Mouse (Mus musculus): ENCODE measurements around the gene Ddx27. TPM values are rescaled to one million over a fixed set of nuclear protein-coding genes. Genes with fewer than 3 reads are reported as not detected.

Ddx27 gene
- total RNA-seq, 2 experiments from 2014 or later: 12.3 to 13.7 TPM

DNA sequence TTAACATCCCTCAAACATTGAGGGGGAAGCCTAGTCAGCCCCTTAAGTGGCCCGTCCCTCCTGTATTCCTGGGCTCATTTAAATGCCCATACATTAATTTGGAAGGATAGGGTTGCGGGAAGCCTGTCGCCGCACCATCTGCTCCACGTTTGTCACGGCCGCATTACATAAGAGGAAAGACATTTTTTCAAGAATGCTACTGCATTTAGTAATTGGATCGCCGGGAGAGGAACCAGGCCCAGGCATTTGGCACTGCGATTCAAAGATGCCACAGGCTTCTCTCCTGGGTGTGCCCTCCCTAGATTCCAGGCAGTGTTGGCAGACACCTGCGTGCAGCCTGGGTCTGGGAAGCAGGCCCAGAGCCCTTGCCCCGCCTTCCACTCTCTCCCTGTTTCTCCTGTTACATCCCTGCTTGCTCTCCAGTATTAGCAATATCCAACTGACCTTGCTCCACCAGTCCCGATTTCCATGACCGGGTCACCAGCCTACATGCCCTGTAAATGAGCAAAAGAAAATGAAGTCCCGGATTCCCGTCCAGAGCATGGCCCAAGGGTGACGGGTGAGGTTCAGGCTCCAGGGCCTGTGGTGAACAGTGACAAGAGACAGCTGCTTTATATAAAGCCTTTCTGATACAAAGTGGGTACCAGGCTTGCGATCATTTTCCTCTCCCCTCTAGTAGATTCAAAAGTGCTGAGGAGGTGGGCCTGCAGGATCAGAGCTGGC lies 64.7 kb downstream of the Ddx27 start:
- DNase-seq: peak; percentile 65 to 78
- intact Hi-C loops (cut with DNase I): no loop called here

DNA sequence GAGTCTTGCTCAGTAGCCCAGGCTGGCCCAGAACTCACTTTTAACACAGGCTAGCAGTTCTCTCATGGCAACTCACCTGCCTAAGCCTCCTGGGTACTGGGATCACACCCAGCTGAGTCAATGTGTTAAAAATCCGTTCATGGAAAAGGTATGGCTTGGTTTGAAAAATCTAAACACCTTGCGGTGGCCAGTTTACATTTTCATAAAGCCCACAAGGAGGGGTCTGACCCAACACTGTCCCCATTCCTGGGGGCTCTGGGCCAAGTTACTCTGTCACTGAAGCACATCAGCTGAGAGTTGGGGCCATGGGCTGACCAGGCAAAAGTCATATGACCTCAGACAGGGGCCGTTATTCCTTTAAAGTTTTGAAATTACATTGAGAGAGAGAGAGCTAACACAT lies 65.4 kb downstream of the Ddx27 start:
- no peak for DNase-seq
- intact Hi-C loops (cut with DNase I): no loop called here

DNA sequence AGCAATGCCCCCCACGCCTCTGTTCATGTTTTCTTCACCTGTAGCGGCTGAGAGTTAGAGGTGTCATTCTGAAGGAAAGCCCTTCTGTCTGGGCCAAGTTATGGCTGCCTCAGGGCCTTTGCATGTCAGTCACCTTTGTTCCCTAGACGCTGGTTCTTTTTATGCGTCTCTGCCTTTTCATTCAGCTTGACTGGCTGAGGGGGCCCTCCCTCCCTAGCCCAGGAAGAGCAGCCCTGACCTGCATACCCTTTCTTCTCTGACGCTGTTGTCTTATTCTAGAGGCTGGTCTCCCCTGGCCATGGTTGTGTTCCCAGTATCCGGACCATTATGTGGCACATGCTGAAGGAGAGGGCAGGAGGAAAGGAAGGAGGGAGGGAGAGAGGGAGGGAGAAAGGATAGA lies 66.1 kb downstream of the Ddx27 start:
- no peak for DNase-seq
- intact Hi-C loops (cut with DNase I): no loop called here

DNA sequence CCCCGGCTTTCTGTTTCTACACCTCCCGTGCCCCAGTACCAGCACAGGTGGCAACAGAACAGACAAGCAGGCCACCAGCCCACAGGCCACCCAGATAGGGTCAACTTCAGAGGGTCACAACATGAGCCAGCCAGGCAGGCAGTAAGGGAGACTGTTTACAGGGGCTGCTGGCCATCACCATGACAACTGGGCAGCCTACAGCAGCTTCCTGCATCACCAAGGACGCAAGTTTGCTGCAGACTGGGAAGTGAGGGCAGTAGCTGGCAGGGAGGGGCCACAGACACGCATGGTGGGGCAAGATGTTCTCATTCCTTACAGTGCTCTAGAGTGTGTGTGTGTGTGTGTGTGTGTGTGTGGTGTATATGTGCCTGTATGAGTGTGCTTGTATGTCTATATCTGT lies 66.6 kb downstream of the Ddx27 start:
- intact Hi-C loops (cut with DNase I): no loop called here
- no peak for DNase-seq

Other genes starting within 250 kb of the Ddx27 start
- gene Trp53rkb, start 222.7 kb upstream of the Ddx27 start, total RNA-seq (2021): 1 to 10 TPM; 2.8 to 3.1 TPM
- gene Arfgef2, start 209.6 kb upstream of the Ddx27 start, total RNA-seq (2021): 10 to 100 TPM; 37.6 to 43.6 TPM
- gene Cse1l, start 109.2 kb upstream of the Ddx27 start, total RNA-seq (2021): 10 to 100 TPM; 43.2 to 44.3 TPM
- gene Stau1, start 18.9 kb upstream of the Ddx27 start, total RNA-seq (2021): 10 to 100 TPM; 42.1 to 47.2 TPM
- 10 to 100 TPM; 32.1 to 36.1 TPM for gene Znfx1, start 47.8 kb downstream of the Ddx27 start, total RNA-seq (2021)
- gene Kcnb1, start 175.0 kb downstream of the Ddx27 start, total RNA-seq (2021): 10 to 100 TPM; 57.9 to 60.3 TPM
- gene Ptgis, start 225.4 kb downstream of the Ddx27 start, total RNA-seq (2021): 10 to 100 TPM; 24.5 to 25.5 TPM

All from heart, postnatal 14 days (tissue).